Mouse (Mus musculus) common myeloid progenitor, adult 5-6 weeks (primary cell): ENCODE results near the gene Sdc1. TPM values are rescaled to one million over a fixed set of nuclear protein-coding genes. Genes with fewer than 3 reads are reported as not detected.

Experiments
- ATAC-seq: replicated peaks from 2 replicates; pipeline ENCODE4 v1.8.0; 2016; ENCODE audit warnings: low read depth, mild to moderate bottlenecking, moderate TSS enrichment, inconsistent platforms; ENCODE audit not compliant: poor library complexity, severe bottlenecking
- total RNA-seq: library from RNA; stranded (forward); fragments of 200-1000, 187-1606 nt; gene quantifications from 2 replicates; pipeline ENCODE4 v1.2.3, GENCODE M21; 2017

The Sdc1 gene
- total RNA-seq, 1 experiment from 2014 or later = 5.4 TPM

DNA sequence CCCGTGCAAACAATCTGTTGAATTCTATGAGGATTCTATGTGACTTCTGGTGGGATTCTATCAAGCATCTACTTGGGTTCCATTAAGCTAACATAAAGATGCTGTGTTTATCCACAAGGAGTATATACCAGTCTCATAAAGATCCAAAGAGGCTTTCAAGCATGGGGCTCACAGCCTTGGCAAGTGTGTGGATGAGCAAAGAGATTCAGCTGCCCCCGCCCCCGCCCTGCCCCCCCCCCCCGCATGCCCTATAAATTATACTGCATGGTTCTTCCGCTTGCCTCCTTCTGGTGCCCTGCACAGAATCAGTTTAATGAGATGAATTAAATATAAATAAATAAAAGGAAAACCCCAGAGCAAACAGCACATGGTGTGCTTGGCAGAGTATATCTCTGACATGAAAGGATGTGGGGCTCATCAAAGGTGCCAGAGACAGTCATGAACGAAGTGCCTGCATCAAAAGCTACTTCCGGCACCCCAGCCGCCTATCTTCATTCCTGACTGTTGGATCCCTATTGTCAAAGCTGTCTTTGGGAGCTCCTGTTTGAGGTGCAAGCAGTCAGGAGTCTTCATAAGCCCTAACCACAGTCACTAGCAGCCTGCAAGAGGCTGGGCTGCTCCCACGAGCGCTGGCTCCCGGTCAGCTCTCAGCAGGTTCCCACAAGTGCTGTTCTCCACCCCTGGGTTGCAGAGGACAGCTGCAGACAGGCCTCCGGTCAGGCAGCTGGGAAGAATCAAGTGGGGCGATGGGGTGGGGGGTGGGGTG, 46.5 kb downstream of the Sdc1 start:
- ATAC-seq = no peak

DNA sequence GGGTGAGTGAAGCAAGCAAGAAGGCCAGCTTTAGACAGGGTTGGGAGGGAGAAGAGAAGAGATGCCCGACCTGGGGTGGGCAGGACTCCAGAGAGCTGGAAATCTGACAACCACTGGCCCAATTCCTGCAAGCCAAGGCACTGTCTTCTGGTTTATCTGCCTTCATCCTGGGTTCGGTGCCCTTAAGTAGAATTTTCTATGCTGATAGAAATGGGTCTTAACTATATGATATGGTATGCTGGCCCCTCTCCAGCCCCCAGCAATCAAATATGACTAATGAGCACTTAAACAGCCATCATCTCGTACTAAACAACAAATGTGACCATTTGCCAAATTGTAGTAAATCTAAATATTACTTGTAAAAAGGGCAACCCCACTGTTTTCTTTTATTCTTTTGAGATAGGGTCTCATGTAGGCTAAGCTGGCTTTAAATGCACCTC, 47.1 kb downstream of the Sdc1 start:
- ATAC-seq = no peak

DNA sequence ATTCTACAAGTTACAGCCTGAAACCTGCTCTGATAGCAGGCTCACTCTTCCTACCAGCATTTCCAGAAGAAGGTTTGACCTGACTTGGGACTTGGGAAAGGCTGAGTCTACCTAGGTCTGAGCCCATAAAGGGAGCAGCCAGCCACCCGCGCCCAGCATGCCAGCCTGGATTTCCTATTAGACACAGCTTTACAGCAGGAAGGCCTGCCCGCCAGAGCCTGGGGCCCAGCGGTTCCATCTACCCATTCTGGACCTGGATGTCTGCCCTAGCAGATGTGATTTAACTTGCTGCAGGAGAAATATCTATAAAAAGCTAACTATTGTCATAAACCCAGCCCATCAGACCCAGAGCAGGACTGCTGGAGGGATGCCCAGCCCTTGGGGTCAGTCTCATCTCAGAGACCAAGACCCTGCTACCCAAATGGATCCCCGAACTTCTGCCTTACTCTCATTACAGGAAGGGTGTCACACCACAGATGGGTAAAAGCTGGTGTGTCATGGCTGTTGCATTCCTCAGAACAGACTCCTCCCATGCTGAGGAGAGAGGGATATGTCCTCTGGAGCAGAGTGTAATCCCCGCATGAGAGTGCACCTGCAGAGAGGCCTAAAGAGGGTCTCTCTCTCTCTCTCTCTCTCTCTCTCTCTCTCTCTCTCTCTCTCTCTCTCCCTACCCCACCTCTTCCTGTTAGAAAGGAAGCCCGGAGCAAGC, 54.0 kb downstream of the Sdc1 start:
- ATAC-seq = no peak

DNA sequence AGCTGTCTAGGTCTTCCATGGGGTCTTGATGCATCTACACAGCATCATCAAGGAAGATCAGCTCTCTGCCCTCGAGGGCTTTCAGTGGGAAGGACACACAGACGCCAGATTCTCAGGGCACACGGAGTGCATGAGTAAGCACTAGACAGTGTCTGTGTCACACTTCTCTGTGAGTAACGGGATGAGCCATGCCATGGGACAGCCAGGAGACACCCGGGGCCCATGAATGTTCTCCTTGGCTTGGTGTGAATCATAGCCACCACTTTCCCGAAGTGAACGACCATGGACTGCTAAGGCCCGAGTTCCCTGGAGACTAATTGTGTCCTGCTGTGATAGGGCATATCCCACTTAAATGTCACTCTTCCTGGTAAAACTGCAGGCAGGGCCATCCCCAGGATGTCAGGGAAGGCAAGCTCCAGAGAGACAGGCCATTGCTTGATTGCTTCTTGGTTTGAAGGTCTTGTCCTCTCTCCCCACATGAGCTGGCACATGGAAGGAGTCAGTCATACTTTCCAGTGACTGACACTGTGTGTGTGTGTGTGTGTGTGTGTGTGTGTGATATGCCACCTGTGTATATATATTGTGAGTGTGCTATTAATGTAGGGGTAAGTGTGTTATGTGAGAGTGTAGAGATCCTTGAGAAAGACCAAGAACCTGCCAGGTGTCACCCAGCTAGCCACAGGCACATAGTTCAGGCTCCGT, 56.0 kb downstream of the Sdc1 start:
- no peak for ATAC-seq

DNA sequence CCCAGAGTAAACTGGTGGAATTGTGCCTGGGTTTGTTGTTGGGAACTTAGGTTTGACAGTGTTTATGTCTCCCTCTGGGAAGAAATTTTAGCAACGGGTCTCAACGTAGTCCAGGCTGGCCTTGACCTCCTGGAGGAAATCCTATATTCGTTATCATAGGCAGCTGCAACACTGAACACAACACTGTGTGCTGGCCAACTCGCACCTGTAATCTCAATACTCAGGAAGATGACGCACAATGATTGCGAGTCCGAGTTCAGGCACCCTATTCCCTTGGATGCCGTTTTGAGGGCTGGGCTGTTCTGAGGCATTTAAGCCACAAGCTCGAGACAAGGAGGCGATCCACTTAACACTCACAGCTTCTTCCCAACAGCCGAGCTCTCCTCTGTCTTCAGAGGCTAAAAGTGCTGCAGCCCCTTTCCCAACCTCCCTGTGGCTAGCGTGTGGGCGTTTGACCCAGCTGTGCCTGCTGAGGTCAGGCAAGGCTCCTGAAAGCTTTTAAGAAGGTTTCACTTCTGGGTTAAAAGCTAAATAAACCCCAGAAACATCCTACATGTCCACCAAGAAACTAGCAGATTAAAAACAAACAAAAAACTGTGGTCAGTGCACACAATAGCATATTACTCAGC, 58.0 kb downstream of the Sdc1 start:
- ATAC-seq = peak; percentile 56

DNA sequence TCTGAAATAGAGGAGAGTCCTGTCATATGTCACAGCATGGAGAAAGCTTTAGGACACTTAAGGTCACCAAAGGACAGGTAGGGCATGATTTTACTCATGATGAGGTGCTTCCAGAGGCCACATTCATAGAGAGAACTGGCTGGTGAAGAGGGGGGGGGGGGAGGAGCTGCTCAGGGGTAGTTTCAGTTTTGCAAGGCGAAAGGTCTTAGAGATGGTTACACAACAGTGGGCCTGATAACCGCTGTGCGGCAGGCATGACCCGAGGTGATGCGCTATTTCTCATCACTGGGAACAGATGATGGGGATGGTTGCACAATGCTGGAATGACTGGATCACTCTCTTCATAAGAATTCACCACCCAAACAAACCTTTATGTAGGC, 58.5 kb downstream of the Sdc1 start:
- peak; percentile 78 for ATAC-seq

DNA sequence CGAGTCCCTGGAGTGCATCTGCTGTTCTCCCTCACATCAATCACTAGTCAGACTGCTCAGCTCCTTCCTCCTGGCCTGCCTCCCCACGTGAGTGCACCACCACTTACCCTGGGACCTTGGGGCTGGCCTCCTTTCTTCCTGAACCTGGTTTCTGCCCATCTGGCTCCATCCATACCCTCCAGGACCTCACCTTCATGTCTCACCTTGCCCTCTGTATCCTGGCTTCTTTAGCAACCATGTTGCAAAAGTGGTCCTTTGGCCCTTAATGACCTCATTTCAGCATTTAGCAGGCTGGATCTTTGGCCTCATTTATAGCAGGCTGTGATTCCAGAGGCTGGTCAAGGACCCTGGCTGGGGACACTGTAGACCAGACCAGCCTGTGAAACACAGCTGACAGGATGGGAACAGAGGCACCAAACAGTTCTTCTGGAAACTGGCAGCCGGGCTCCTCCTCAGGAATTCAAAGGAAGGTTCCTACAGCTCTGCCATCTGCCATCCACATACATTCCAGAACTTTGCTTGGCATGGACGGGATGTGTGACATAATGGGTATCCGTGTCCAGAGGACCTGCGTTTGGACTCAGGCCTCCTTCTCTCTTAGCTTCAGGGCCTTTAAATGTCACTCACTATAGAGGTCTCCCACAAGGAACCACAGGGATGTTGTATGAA, 60.0 kb downstream of the Sdc1 start:
- no peak for ATAC-seq

DNA sequence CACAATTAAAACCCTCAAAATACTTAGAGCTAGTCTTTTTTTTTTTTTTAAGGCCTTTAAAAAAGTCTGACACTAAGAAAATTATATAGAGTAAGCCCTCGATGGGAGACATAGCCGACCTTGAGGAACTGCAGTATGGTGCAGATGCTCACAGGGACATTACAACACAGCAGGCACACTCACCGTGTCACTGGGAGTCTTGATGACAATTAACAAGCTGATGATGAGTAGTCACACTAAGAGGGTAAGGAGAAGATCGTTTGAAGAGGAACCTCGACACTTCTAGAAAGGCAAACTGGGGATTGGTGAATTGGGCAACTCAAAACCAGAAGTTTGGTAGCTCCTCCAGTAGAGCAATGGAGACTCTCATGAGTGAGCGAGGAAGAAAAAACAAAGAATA, 60.6 kb downstream of the Sdc1 start:
- peak; percentile 62 for ATAC-seq

DNA sequence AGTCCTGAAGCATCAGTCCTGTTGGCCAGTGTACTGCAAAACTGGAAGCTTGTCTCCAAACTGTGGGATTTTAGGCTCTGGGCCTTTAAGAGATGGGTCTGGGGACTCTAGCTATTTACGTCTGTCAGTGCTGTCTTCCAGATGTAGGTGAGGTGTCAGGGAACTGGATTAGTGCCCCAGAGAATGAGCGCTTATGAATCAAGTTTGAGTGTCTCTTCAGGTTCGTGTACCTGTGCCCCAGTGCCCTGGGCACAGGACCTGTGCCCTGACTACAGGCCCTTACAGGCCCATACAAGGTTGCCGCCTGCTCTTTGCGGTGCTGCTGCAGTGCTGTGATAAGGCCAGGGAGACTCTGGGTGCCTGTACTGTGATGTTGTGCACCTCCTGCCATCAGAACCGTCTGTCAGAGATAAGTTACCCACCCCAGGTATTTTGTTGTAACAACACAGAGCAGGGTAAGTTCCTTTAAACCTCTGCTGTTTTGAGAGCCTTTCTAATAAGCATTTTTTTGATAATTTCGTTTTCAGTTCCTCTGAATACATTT, 69.7 kb downstream of the Sdc1 start:
- no peak for ATAC-seq

DNA sequence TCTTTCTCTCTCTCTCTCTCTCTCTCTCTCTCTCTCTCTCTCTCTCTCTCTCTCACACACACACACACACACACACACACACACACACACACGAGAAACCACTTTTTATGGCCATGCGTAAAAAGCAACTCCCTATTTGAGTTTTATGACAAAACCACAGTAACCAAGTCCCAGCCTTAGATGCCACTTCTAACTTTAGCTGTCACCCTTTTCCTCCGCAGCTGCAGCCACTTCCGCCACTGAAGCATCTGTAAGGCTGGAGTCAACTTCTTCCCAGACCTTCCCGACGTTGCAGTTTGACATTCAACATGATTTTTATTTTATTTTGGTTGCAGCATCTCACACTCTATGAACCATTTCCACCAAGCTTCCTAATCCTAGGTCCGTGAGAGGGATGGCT, 71.6 kb downstream of the Sdc1 start:
- ATAC-seq = peak; percentile 51

Other genes with a start within 250 kb of the Sdc1 start
- gene Slc7a15, start 172.3 kb upstream of the Sdc1 start, total RNA-seq = not detected in 2 replicates
- 201 and 210 TPM in 2 replicates for gene Pum2, start 97.2 kb upstream of the Sdc1 start, total RNA-seq
- gene Laptm4a, start 150.3 kb downstream of the Sdc1 start, total RNA-seq = 115 and 122 TPM in 2 replicates
- not detected in 2 replicates for gene Matn3, start 176.6 kb downstream of the Sdc1 start, total RNA-seq
- 3.8 and 4.1 TPM in 2 replicates for gene Wdr35, start 202.6 kb downstream of the Sdc1 start, total RNA-seq